Mouse (Mus musculus) v-Abl transformed pro-B cells (cell line): ENCODE measurements around the gene Hscb.

ENCODE experiments used
- in situ Hi-C, 2 experiments: fragments of 400-800 bp; cut with MboI; formaldehyde crosslinking; loops; one replicate each; pipeline ENCODE4 v1.15.1; 2025; ENCODE audit not compliant: unreplicated experiment in 2 of 2

The Hscb gene

DNA sequence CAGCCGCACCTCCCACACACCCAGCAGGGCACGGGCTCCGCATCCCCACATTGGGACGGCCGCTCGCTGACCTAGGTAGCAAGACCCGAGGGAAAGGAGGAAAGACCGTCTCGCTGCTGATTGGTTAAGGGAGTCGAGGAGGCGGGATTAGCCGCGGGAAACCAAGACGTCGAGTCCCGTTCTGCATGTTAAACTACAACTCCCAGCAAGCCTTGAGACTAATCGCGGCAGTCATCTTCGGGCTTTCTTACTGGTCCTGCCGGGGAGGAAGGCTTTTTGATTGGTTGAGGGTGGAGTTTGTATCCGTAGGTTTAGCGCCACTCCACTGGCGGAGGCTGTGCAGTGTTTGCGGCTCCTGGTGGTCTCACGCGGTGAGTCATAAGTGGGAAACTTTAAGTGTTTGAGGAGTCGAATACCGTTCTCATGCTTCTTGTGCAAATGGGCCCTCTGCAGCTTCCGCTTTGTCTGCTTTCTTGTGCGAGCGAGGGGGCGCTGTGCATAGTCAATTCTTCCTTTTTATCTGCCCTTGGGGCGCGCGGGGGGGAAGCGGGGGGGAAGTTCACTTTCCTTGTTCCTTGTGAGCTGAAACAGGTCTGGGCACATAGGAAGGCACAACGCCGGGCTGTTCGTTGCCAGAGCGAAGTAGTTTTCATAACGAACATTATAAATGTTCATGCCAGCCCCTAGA, at the start of gene Hscb, which contains the start of gene Chek2:
Gene Hscb, minus strand, starts transcription at position 100 of the 688 bp plus-strand sequence.
Gene Chek2, plus strand, starts transcription at position 302 of the 688 bp plus-strand sequence.
- in situ Hi-C loops = loop anchor here (5.0 to 25.0 kb wide), 3 partner anchors 48 to 1278 kb away; partner anchors contain the start of gene Crlf2 (in 1 of the 2)

GRCm38 (mm10) chr5:110888596-110888995, 49.0 kb upstream of the Hscb start:
- in situ Hi-C loops = loop anchor here in 1 of 2 experiments (25.0 kb wide), 1 partner anchor 1274 kb away; no protein-coding TSS in a partner anchor

GRCm38 (mm10) chr5:110879584-110880374, 40.2 kb upstream of the Hscb start, which contains the start of gene Ttc28:
Gene Ttc28, plus strand, starts transcription at chr5:110879803.
- in situ Hi-C loops = loop anchor here in 1 of 2 experiments (25.0 kb wide), 1 partner anchor 1283 kb away; no protein-coding TSS in a partner anchor

DNA sequence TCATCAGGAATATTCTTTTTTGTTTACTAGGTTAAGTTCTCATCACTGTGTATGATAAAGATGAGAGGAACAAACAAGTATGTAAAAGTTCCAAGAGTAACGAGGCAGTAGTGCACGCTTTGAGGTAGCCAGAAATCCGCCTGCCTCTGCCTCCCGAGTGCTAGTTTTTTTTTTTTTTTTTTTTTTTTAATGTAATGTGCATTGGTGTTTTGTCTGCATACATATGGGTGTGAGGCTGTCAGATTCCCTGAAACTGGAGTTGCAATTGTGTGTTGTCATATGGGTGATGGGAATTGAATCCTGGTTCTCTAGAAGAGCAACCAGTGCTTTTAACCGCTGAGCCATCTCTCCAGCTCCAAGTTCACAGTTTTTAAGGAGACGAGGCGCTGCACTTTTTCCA, 39.5 kb upstream of the Hscb start:
- in situ Hi-C loops = loop anchor here in 1 of 2 experiments (25.0 kb wide), 1 partner anchor 1283 kb away; no protein-coding TSS in a partner anchor

DNA sequence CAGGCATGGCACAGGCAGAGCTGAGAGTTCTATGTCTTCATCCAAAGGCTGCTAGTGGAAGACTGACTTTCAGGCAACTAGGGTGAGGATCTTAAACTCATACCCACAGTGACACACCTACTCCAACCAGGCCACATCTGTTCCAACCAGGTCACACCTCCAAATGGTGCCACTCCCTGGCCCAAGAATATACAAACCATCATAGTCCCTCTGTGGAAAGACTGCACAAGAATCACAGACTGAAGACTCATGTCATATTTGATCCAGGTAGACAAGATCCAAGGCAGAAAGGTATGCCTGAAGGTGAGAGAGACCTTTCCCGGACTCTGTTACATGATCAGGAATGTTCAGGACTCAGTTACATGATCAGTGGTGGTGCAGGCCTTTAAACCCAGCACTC, 38.9 kb upstream of the Hscb start:
- in situ Hi-C loops = loop anchor here in 1 of 2 experiments (25.0 kb wide), 1 partner anchor 1284 kb away; no protein-coding TSS in a partner anchor

- in situ Hi-C loops = loop anchor here in 1 of 2 experiments (25.0 kb wide), 1 partner anchor 1284 kb away; no protein-coding TSS in a partner anchor
Observed at GRCm38 (mm10) chr5:110877666-110878505, 38.3 kb upstream of the Hscb start.

- in situ Hi-C loops = loop anchor here in 1 of 2 experiments (25.0 kb wide), 1 partner anchor 1287 kb away; no protein-coding TSS in a partner anchor
Observed at GRCm38 (mm10) chr5:110875286-110875685, 35.7 kb upstream of the Hscb start.

DNA sequence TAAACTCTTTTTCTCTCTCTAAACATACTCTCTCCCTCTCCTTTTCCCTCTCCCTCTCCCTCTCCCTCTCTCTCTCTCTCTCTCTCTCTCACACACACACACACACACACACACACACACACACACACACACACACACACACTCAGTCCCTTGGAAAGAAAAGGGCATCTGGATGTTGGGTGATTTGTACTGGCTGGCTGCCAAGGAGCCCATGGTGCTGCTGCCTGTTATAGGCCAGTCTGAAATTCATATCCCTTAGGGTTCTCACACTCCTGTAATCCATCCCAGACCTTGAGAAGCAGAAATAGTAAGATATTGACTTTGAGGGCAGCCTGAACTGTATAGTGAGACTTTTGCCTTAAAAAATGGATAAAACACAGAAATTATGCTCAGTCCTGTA, 35.1 kb upstream of the Hscb start:
- in situ Hi-C loops = loop anchor here in 1 of 2 experiments (25.0 kb wide), 1 partner anchor 1288 kb away; no protein-coding TSS in a partner anchor

DNA sequence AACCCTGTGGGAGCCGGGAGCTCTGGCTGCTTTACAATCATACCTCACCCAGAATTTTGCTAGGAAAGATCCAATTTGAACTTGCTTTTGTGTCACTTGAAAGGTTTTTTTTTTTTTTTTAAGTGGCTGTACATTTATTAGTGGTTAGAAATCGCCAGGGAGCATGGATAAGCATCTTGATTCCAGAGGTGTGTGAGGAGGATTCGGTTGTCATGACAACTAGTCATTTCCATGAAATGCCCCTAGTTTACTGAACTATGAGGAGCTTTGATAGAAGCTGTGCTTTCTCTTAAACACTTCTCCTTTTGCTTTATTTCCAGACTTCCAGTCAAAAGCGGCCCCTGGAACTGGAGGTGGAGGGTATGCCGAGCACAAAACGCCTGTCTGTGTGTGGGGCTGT, 33.6 kb upstream of the Hscb start:
- in situ Hi-C loops = no loop called here

- in situ Hi-C loops = no loop called here
Observed at GRCm38 (mm10) chr5:110869242-110869669, 29.7 kb upstream of the Hscb start.

DNA sequence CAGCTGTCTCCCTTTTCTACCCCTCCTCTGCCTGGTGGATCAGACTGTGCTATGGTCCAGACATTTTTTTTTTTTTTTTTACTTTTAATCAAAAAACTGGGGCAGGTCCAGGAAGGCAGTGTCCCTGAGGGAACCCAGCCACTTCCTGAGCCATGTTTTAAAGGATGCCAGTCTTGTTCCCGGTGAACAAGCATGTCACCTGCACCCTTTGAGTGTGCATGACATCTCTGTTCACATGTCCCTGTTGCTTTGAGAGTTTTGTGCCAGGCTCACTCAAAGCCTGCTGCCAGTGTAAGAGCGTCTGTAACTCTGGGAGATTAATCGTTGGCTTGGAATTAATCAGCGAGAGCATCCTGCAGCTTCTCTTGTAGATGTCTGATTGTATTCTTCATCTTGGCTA, 28.9 kb upstream of the Hscb start:
- in situ Hi-C loops = no loop called here

DNA sequence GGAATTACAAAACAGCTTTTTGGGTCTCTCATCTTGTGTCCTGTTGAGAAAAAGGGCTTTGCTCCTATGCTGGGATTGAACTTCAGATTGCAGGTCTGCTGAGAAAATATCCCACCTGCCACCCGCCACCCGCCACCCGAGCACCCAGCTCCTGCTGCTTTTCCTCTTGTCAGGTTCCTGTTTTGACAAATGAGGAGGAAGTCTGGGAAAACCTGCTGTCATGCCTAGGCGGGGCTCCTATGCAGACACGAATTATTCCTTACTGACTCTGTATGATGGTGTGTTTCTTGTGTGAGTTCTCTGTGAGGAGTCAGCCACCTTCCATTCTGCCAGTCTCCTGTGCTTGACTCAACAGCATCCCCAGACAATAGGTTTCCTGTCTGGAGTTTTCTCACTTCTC, 20.9 kb upstream of the Hscb start:
- in situ Hi-C loops = no loop called here

DNA sequence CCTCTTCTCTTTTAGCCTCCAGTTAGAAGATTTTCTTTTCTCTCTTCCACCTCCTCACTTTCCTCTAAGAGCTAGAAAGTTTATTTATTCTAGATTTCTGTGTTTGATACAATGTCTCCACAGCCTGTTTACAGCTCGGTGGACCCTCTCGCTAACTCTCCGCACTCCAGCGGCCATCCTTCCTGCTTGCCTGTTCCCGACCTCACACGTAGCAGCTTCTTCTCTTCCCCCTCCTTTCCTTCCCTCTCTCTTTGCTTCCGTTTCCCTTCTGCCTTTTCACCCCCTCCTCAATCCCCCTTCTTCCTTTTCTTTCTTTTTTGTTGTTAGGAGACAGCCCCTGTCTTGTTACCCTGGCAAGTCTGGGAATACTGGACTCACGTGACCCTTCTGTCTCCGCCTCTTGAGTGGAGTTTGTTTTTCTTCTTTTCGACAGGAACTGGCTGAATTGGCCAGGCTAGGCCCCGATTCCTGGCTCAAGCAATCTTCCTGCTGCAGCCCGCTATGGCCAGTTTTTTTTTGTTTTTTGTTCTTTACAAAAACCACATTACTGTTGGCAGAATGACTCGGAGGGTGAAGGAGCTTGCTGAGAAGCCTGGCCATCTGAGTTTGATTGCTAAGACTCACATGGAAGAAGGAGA, 19.6 kb upstream of the Hscb start:
- in situ Hi-C loops = no loop called here

DNA sequence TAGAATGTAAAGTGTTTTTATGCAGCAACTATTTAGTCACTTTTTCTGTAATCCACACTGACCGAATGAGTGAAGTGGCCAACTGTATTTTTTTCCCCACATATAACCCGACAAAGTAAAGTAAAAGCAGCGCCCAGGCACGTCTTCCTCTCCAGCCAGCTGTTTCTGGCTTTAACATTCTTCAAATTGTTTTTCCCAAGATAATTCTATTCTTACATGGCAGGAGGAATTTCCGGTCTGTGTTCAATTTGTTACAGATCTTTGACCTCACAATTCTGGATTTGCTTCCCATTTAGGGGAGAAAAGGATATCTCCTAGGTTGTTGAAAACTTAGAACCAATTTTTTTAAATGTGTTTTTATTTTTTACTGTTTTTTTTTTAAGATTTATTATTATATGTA, 17.5 kb upstream of the Hscb start:
- in situ Hi-C loops = no loop called here

GRCm38 (mm10) chr5:110852990-110853389, 13.4 kb upstream of the Hscb start:
- in situ Hi-C loops = no loop called here

DNA sequence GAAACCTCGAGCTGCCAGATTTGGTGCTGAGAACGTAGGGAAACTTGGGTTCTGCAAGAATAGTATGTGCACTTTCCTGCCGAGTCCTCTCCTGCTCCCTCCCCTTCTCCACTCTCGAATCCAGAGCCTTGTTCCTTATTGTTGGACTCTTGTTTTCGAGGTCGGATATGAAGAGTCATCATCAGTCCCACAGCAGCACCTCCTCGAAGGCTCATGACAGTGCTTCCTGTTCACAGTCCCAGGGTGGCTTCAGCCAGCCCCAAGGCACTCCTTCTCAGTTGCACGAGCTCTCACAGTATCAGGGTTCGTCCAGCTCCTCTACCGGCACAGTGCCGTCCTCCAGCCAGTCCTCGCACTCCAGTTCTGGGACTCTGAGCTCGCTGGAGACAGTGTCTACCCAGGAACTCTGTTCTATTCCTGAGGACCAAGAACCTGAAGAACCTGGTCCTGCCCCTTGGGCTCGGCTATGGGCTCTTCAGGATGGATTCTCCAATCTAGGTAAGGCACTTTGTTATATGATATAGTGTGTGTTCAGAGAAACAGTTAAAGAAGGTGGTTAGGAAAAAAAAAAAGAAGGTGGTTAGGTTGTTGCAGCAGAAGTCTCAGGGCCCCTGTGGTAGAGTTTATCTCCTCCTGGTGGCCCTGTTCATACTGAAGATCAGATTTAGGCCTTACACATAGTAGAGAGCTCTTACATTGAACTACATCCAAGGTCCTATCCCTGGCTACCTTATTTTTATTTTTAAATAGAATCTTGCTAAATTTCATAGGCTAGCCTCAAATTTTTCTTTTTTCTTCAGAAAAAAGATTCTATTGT, 1.7 kb upstream of the Hscb start:
- in situ Hi-C loops = loop anchor here (5.0 to 25.0 kb wide), 3 partner anchors 49 to 1279 kb away; partner anchors contain the start of gene Crlf2 (in 1 of the 2)

DNA sequence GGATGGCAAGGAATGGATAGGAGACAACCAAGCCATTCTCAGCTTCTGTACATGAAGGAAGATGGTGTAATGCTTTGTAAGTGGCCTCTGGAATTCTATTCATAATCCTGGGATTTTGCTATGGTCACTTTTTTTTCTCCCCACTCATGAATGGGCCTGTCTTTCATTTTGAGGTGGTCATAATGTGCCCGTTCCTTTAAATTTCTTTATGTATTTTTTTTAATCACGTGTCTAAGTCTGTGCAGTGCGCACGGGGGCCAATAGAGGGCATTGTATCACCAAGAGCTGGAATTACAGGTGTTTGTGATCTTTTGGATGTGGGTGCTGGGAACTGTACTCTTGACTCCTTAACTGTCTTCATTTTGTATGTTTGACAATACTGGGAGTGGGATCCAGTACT, 888 bp upstream of the Hscb start:
- in situ Hi-C loops = loop anchor here (5.0 to 25.0 kb wide), 3 partner anchors 48 to 1278 kb away; partner anchors contain the start of gene Crlf2 (in 1 of the 2)

DNA sequence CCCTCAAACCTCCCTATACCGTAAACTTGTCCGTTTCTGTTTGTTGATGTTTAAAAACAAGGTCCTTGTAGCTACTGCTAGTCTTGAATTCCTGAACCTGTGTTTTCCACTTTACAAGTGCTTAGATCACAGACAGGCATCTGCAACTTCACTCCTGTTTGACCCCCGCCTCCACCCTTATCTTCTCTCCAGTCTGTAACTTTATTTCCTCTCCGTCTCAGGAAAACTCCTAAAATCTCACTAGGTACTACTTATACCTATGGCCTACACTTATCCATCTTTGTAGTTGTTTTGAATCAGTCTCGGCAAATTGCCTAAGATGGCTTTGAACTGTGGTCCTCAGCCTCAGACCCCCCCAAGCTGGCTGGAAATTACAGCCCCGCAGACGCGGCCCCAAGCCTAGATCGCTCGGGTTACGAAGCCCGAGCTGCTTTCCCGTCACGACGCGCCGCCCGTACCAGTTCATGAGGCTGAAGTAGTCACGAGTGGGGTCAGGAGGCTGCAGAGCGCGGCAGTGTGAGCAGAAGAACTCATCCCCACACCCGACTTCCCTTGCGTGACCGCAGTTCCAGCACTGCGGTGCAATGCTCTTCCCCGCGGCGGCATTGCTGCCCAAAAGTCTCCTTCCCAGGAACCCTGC, 419 bp downstream of the Hscb start:
- in situ Hi-C loops = loop anchor here in 1 of 2 experiments (25.0 kb wide), 1 partner anchor 1277 kb away; the partner anchor contains the start of gene Crlf2
